Mouse (Mus musculus) ES-E14 (cell line): ENCODE results near the gene Trak2.
"Not testable (repeated sequence)": the region's sequence is repeated elsewhere in the genome, so short reads cannot be mapped to it uniquely, and the experiment has no call there.

ENCODE experiments used
- CHD2 ChIP-seq: IDR thresholded peaks from 2 replicates; pipeline ENCODE4 v1.6.1; 2014; ENCODE audit warnings: mild to moderate bottlenecking, low read depth, low read length, inconsistent platforms
- MAFK ChIP-seq: IDR thresholded peaks from 2 replicates; pipeline ENCODE4 v1.6.1; 2014; ENCODE audit warnings: mild to moderate bottlenecking, low read depth, low read length, inconsistent platforms; ENCODE audit not compliant: insufficient read depth
- ZNF384 ChIP-seq: IDR thresholded peaks from 2 replicates; pipeline ENCODE4 v1.6.1; 2012; ENCODE audit warnings: low read depth, low read length, inconsistent platforms

DNA sequence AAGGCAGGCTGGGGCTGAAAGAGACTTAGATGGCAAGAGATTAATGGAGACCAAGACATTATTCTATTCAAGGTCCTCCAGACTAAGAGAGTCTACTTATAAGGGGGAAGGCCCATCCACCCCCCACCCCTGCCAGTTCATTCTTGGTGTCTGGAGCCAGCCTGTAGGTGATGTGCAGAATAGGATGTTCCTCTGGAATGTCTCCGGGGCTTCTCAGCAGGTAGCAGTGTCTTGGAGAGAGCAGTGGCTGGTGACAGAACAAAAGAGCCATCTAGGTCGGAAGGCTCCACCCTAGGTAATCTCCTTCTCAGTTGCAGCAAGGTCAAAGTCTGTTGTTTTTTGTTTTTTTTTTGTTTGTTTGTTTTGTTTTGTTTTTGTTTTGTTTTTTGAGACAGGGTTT lies 93.9 kb downstream of the Trak2 start:
- not testable (repeated sequence) for TF ChIP-seq CHD2, ZNF384, MAFK
